Mouse (Mus musculus) CH12.LX (cell line): ENCODE measurements around the gene Hscb. TPM values are rescaled to one million over a fixed set of nuclear protein-coding genes. Genes with fewer than 3 reads are reported as not detected.

ENCODE experiments used
- DNase-seq: peaks from one replicate; pipeline ENCODE4 v3.0.0-alpha.2; 2013; ENCODE audit errors: extremely low read depth
- H3K27ac ChIP-seq: 2 replicates; pipeline ENCODE4 v1.5.1; 2012; ENCODE audit warnings: low read depth, mild to moderate bottlenecking, control low read depth, moderate library complexity; ENCODE audit not compliant: insufficient read depth
- H3K27me3 ChIP-seq: replicated peaks from 2 replicates; pipeline ENCODE3; 2012; ENCODE audit warnings: inconsistent platforms
- H3K36me3 ChIP-seq, 2 experiments: replicated peaks in 1 of 2; 2 replicates each; pipeline versions ENCODE3 to v1.6.1; 2012; ENCODE audit warnings: inconsistent platforms in 1 of 2, low read length in 1 of 2, mild to moderate bottlenecking in 1 of 2, mixed read lengths in 1 of 2, moderate library complexity in 1 of 2; ENCODE audit not compliant: control insufficient read depth in 1 of 2, insufficient read depth in 1 of 2
- H3K4me1 ChIP-seq, 2 experiments: 2 replicates each; pipeline ENCODE4 v1.6.1; 2012; ENCODE audit warnings: inconsistent platforms in 1 of 2, moderate library complexity in 1 of 2; ENCODE audit not compliant: insufficient read depth in 2 of 2, control insufficient read depth in 1 of 2
- H3K4me2 ChIP-seq: 2 replicates; pipeline ENCODE4 v1.6.1; 2012; ENCODE audit warnings: low read depth, mild to moderate bottlenecking, control low read depth; ENCODE audit not compliant: poor library complexity, insufficient read depth, severe bottlenecking
- H3K4me3 ChIP-seq, 3 experiments: fragments of 150-350 bp in 1 of 3; sonication (generic) in 1 of 3; replicated peaks in 1 of 3; 2 replicates each; pipeline versions ENCODE3 to v1.5.1; 2011 to 2012; ENCODE audit warnings: low read depth in 2 of 3, low read length in 2 of 3, mild to moderate bottlenecking in 2 of 3, moderate library complexity in 2 of 3, control low read depth in 1 of 3, improper control_type of control experiment in 1 of 3, inconsistent platforms in 1 of 3, mixed read lengths in 1 of 3; ENCODE audit not compliant: poor library complexity in 1 of 3
- H3K79me2 ChIP-seq: replicated peaks from 2 replicates; pipeline ENCODE4 v1.6.1; 2012; ENCODE audit warnings: mild to moderate bottlenecking, moderate library complexity; ENCODE audit not compliant: control insufficient read depth, poor library complexity, insufficient read depth, severe bottlenecking; ENCODE audit errors: extremely low read depth
- H3K9ac ChIP-seq: 2 replicates; pipeline ENCODE4 v1.6.1; 2012; ENCODE audit warnings: low read depth, mild to moderate bottlenecking, control low read depth, moderate library complexity; ENCODE audit not compliant: insufficient read depth
- H3K9me3 ChIP-seq: replicated peaks from 2 replicates; pipeline ENCODE3; 2012; ENCODE audit warnings: low read length, inconsistent platforms, mixed read lengths
- BHLHE40 ChIP-seq: IDR thresholded peaks from 2 replicates; pipeline ENCODE4 v1.6.1; 2011; ENCODE audit warnings: mild to moderate bottlenecking, low read depth, low read length, improper control_type of control experiment
- CHD1 ChIP-seq: IDR thresholded peaks from 2 replicates; pipeline ENCODE4 v1.6.1; 2012; ENCODE audit warnings: low read depth, low read length, improper control_type of control experiment, inconsistent platforms
- CTCF ChIP-seq, 2 experiments: IDR thresholded peaks in 1 of 2; conservative IDR thresholded peaks in 1 of 2; 2 replicates each; pipeline ENCODE4 v1.5.1; 2011 to 2012; ENCODE audit warnings: low read depth in 2 of 2, low read length in 2 of 2, improper control_type of control experiment in 1 of 2, inconsistent platforms in 1 of 2, mild to moderate bottlenecking in 1 of 2, moderate library complexity in 1 of 2
- E2F4 ChIP-seq: IDR thresholded peaks from 2 replicates; pipeline ENCODE4 v1.6.1; 2011; ENCODE audit warnings: low read depth, low read length, improper control_type of control experiment; ENCODE audit not compliant: insufficient replicate concordance
- ELF1 ChIP-seq: IDR thresholded peaks from 2 replicates; pipeline ENCODE4 v1.6.1; 2014; ENCODE audit warnings: low read depth, mild to moderate bottlenecking, inconsistent platforms, low read length, improper control_type of control experiment
- EP300 ChIP-seq: IDR thresholded peaks from 2 replicates; pipeline ENCODE4 v1.6.1; 2011; ENCODE audit warnings: low read length, improper control_type of control experiment
- GABPA ChIP-seq: IDR thresholded peaks from 2 replicates; pipeline ENCODE4 v1.6.1; 2012; ENCODE audit warnings: low read depth, low read length, improper control_type of control experiment, inconsistent platforms; ENCODE audit not compliant: insufficient replicate concordance
- JUN ChIP-seq: IDR thresholded peaks from 2 replicates; pipeline ENCODE4 v1.6.1; 2011; ENCODE audit warnings: low read depth, mild to moderate bottlenecking, low read length, improper control_type of control experiment, moderate library complexity; ENCODE audit not compliant: insufficient read depth
- JUND ChIP-seq: conservative IDR thresholded peaks from 2 replicates; pipeline ENCODE4 v1.6.1; 2011; ENCODE audit warnings: low read depth, low read length, improper control_type of control experiment
- KAT2A ChIP-seq: IDR thresholded peaks from 2 replicates; pipeline ENCODE4 v1.6.1; 2012; ENCODE audit warnings: low read length, improper control_type of control experiment, inconsistent platforms; ENCODE audit not compliant: insufficient replicate concordance
- MAZ ChIP-seq: IDR thresholded peaks from 2 replicates; pipeline ENCODE4 v1.6.1; 2012; ENCODE audit warnings: low read depth, mild to moderate bottlenecking, inconsistent platforms, low read length, improper control_type of control experiment, moderate library complexity
- MEF2A ChIP-seq: IDR thresholded peaks from 2 replicates; pipeline ENCODE4 v1.6.1; 2014; ENCODE audit warnings: low read depth, mild to moderate bottlenecking, inconsistent platforms, low read length, improper control_type of control experiment, borderline replicate concordance
- MXI1 ChIP-seq: IDR thresholded peaks from 2 replicates; pipeline ENCODE4 v1.6.1; 2011; ENCODE audit warnings: mild to moderate bottlenecking, low read depth, low read length, improper control_type of control experiment
- NELFE ChIP-seq: IDR thresholded peaks from 2 replicates; pipeline ENCODE4 v1.6.1; 2011; ENCODE audit warnings: low read depth, low read length, improper control_type of control experiment
- NRF1 ChIP-seq: IDR thresholded peaks from 2 replicates; pipeline ENCODE4 v1.6.1; 2014; ENCODE audit warnings: low read depth, mild to moderate bottlenecking, inconsistent platforms, low read length, improper control_type of control experiment, moderate library complexity
- POLR2A ChIP-seq: IDR thresholded peaks from 2 replicates; pipeline ENCODE4 v1.6.1; 2011; ENCODE audit warnings: low read depth, mild to moderate bottlenecking, improper control_type of control experiment, low read length
- POLR2AphosphoS2 ChIP-seq: IDR thresholded peaks from 2 replicates; pipeline ENCODE4 v1.6.1; 2011; ENCODE audit warnings: low read depth, low read length, improper control_type of control experiment
- RAD21 ChIP-seq: IDR thresholded peaks from 2 replicates; pipeline ENCODE4 v1.6.1; 2011; ENCODE audit warnings: low read depth, mild to moderate bottlenecking, low read length, improper control_type of control experiment, moderate library complexity
- RCOR1 ChIP-seq: conservative IDR thresholded peaks from 2 replicates; pipeline ENCODE4 v1.6.1; 2012; ENCODE audit warnings: low read depth, mild to moderate bottlenecking, inconsistent platforms, low read length, improper control_type of control experiment
- SIN3A ChIP-seq: IDR thresholded peaks from 2 replicates; pipeline ENCODE4 v1.6.1; 2012; ENCODE audit warnings: low read length, improper control_type of control experiment, inconsistent platforms
- SMC3 ChIP-seq: IDR thresholded peaks from 2 replicates; pipeline ENCODE4 v1.6.1; 2011; ENCODE audit warnings: low read depth, low read length, improper control_type of control experiment
- TBP ChIP-seq: conservative IDR thresholded peaks from 2 replicates; pipeline ENCODE4 v1.6.1; 2011; ENCODE audit warnings: low read depth, low read length, improper control_type of control experiment
- TCF12 ChIP-seq: IDR thresholded peaks from 2 replicates; pipeline ENCODE4 v1.6.1; 2014; ENCODE audit warnings: low read depth, mild to moderate bottlenecking, inconsistent platforms, low read length, improper control_type of control experiment
- UBTF ChIP-seq: IDR thresholded peaks from 2 replicates; pipeline ENCODE4 v1.6.1; 2012; ENCODE audit warnings: low read depth, mild to moderate bottlenecking, inconsistent platforms, low read length, improper control_type of control experiment, moderate library complexity
- USF1 ChIP-seq: IDR thresholded peaks from 2 replicates; pipeline ENCODE4 v1.6.1; 2014; ENCODE audit warnings: low read depth, mild to moderate bottlenecking, inconsistent platforms, low read length, improper control_type of control experiment
- USF2 ChIP-seq: conservative IDR thresholded peaks from 2 replicates; pipeline ENCODE4 v1.6.1; 2011; ENCODE audit warnings: low read depth, low read length, improper control_type of control experiment
- ZC3H11A ChIP-seq: IDR thresholded peaks from 2 replicates; pipeline ENCODE4 v1.6.1; 2012; ENCODE audit warnings: low read depth, mild to moderate bottlenecking, inconsistent platforms, low read length, improper control_type of control experiment
- ZKSCAN1 ChIP-seq: IDR thresholded peaks from 2 replicates; pipeline ENCODE4 v1.6.1; 2012; ENCODE audit warnings: low read depth, inconsistent platforms, low read length, improper control_type of control experiment, borderline replicate concordance
- ZMIZ1 ChIP-seq: IDR thresholded peaks from 2 replicates; pipeline ENCODE4 v1.6.1; 2012; ENCODE audit warnings: low read depth, mild to moderate bottlenecking, inconsistent platforms, low read length, improper control_type of control experiment
- ZNF384 ChIP-seq: IDR thresholded peaks from 2 replicates; pipeline ENCODE4 v1.6.1; 2012; ENCODE audit warnings: low read depth, low read length, improper control_type of control experiment, inconsistent platforms
- dilution Hi-C: fragments of 300-500 bp; cut with MboI; formaldehyde crosslinking; loops from 2 replicates; pipeline ENCODE4 v1.14.3; 2020; ENCODE audit warnings: low sequenced_read_pairs; ENCODE audit not compliant: extremely low pct_unique_long_range_greater_than_20kb, extremely low pct_ligation_motif_present
- in situ Hi-C: fragments of 300-500 bp; cut with MboI; formaldehyde crosslinking; loops from 3 replicates; pipeline ENCODE4 v1.14.3; 2019; ENCODE audit warnings: low sequenced_read_pairs, low pct_ligation_motif_present, low pct_unique_long_range_greater_than_20kb, mixed read lengths
- polyA plus RNA-seq: library from polyadenylated mRNA; unstranded; fragments of >175 nt; gene quantifications from 2 replicates; pipeline ENCODE4 v1.2.1, GENCODE M21; 2012; ENCODE audit warnings: low read depth; ENCODE audit not compliant: insufficient read length
- total RNA-seq, 2 experiments: library from RNA; depleted of rRNA; stranded (reverse); fragments of 300-350 nt in 1 of 2; fragments of >200 nt in 1 of 2; gene quantifications; 2 replicates each; pipeline ENCODE4 v1.2.3; 2012 to 2014

Gene Hscb
- total and polyA plus RNA-seq, 3 experiments = 28.2 to 64.0 (median 59.5) TPM

GRCm38 (mm10) chr5:110859013-110859650, 19.6 kb upstream of the Hscb start:
- DNase-seq = no peak
- H3K9ac ChIP-seq = no peak overlapping the region
- H3K4me3 ChIP-seq = no peak overlapping the region
- peaks cover 54 to 91% of the 10 kb centered on the region in 2 experiments for H3K36me3 ChIP-seq
- no peaks in the 10 kb centered on the region for H3K27me3 ChIP-seq
- H3K4me1 ChIP-seq = no peaks in the 10 kb centered on the region
- no peak for TF ChIP-seq MEF2A
- TF ChIP-seq JUND = no peak
- no peak for TF ChIP-seq EP300
- TF ChIP-seq CHD1 = no peak
- TF ChIP-seq RAD21 = no peak
- TF ChIP-seq USF1 = no peak
- no peak for TF ChIP-seq SMC3
- no peak for TF ChIP-seq ZMIZ1
- TF ChIP-seq POLR2AphosphoS2 = no peak
- TF ChIP-seq MXI1 = no peak
- no peak for TF ChIP-seq MAZ
- TF ChIP-seq NRF1 = no peak
- TF ChIP-seq JUN = no peak
- no peak for TF ChIP-seq ZC3H11A
- TF ChIP-seq E2F4 = no peak
- no peak for TF ChIP-seq RCOR1
- no peak for TF ChIP-seq ELF1
- TF ChIP-seq NELFE = no peak
- no peak for TF ChIP-seq CTCF (conservative IDR thresholded peaks at IDR 0.05 in 1 of 2, IDR thresholded peaks at IDR 0.05 in 1 of 2; ENCODE audit: low read depth in 2 of 2, low read length in 2 of 2)
- TF ChIP-seq, all 38 proteins: peak for 0
- H3K4me2 ChIP-seq = no peak overlapping the region
- H3K79me2 ChIP-seq = no peaks in the 10 kb centered on the region
- dilution Hi-C loops = no loop called here
- H3K9me3 ChIP-seq = no peaks in the 10 kb centered on the region
- in situ Hi-C loops = no loop called here
- no peak overlapping the region for H3K27ac ChIP-seq

- dilution Hi-C loops = no loop called here
- no peaks in the 10 kb centered on the region for H3K79me2 ChIP-seq
- H3K4me2 ChIP-seq = no peak overlapping the region
- no peak for DNase-seq
- TF ChIP-seq SIN3A = no peak
- no peak for TF ChIP-seq USF2
- TF ChIP-seq RCOR1 = no peak
- TF ChIP-seq MXI1 = no peak
- TF ChIP-seq ELF1 = no peak
- no peak for TF ChIP-seq UBTF
- TF ChIP-seq CHD1 = no peak
- TF ChIP-seq POLR2A = no peak
- no peak for TF ChIP-seq NELFE
- no peak for TF ChIP-seq TBP
- TF ChIP-seq MEF2A = no peak
- TF ChIP-seq ZKSCAN1 = no peak
- no peak for TF ChIP-seq TCF12
- no peak for TF ChIP-seq ZNF384
- no peak for TF ChIP-seq NRF1
- TF ChIP-seq SMC3 = no peak
- TF ChIP-seq JUN = no peak
- no peak for TF ChIP-seq GABPA
- TF ChIP-seq KAT2A = no peak
- TF ChIP-seq BHLHE40 = no peak
- TF ChIP-seq, all 38 proteins: peak for 0
- in situ Hi-C loops = no loop called here
- H3K9ac ChIP-seq = no peak overlapping the region
- H3K36me3 ChIP-seq = peaks cover 46 to 91% of the 10 kb centered on the region in 2 experiments
- H3K27me3 ChIP-seq = no peaks in the 10 kb centered on the region
- no peak overlapping the region for H3K27ac ChIP-seq
- no peaks in the 10 kb centered on the region for H3K9me3 ChIP-seq
- no peak overlapping the region for H3K4me3 ChIP-seq
- H3K4me1 ChIP-seq = no peaks in the 10 kb centered on the region
Observed at GRCm38 (mm10) chr5:110857091-110857490, 17.5 kb upstream of the Hscb start.
